Mouse (Mus musculus) small intestine, adult 2 months (tissue): Measurements from ENCODE around the gene Dnajc13. TPM values are rescaled to one million over a fixed set of nuclear protein-coding genes. Genes with fewer than 3 reads are reported as not detected.

Source experiments
- H3K27ac ChIP-seq: fragments of 200-500 bp; 2 replicates; pipeline ENCODE4 v1.5.1; 2012; ENCODE audit warnings: low read depth, low read length, control low read depth, inconsistent platforms; ENCODE audit not compliant: insufficient read depth
- H3K27me3 ChIP-seq: fragments of 200-500 bp; 2 replicates; pipeline ENCODE4 v1.6.1; 2012; ENCODE audit warnings: mild to moderate bottlenecking, moderate library complexity, low read length, inconsistent platforms; ENCODE audit not compliant: control insufficient read depth, insufficient read depth
- H3K36me3 ChIP-seq: fragments of 200-500 bp; 2 replicates; pipeline ENCODE4 v1.6.1; 2012; ENCODE audit warnings: mild to moderate bottlenecking, low read length, control low read depth, inconsistent platforms; ENCODE audit not compliant: control insufficient read depth, insufficient read depth
- H3K4me1 ChIP-seq: fragments of 200-500 bp; 2 replicates; pipeline ENCODE4 v1.6.1; 2012; ENCODE audit warnings: low read length, inconsistent platforms, mixed read lengths; ENCODE audit not compliant: control insufficient read depth, insufficient read depth, insufficient read length
- H3K4me3 ChIP-seq: fragments of 200-500 bp; 2 replicates; pipeline ENCODE4 v1.5.1; 2012; ENCODE audit warnings: low read depth, mild to moderate bottlenecking, control low read depth, inconsistent platforms, low read length, moderate library complexity
- CTCF ChIP-seq: fragments of 200-500 bp; IDR thresholded peaks from 2 replicates; pipeline ENCODE4 v1.5.1; 2012; ENCODE audit warnings: low read depth, mild to moderate bottlenecking, control low read depth, inconsistent platforms, low read length, moderate library complexity, mixed read lengths; ENCODE audit not compliant: insufficient replicate concordance, insufficient read length; ENCODE audit errors: extremely low read depth
- POLR2A ChIP-seq: fragments of 200-500 bp; IDR thresholded peaks from 2 replicates; pipeline ENCODE4 v1.6.1; 2012; ENCODE audit warnings: low read depth, mild to moderate bottlenecking, control low read depth, inconsistent platforms, low read length, moderate library complexity
- WGBS: fragments of 180-500 bp; shearing (Covaris S2); methylation state at CpG from one replicate; pipeline ENCODE4 v1.1.7; 2018; 5-methylcytosine and 5-hydroxymethylcytosine counted together
- polyA plus RNA-seq: library from polyadenylated mRNA; depleted of rRNA; stranded (reverse); fragments of >200 nt; gene quantifications from 2 replicates; pipeline ENCODE4 v1.2.3, GENCODE M21; 2012

Gene Dnajc13
- polyA plus RNA-seq, 1 experiment, result 58.5 TPM

DNA sequence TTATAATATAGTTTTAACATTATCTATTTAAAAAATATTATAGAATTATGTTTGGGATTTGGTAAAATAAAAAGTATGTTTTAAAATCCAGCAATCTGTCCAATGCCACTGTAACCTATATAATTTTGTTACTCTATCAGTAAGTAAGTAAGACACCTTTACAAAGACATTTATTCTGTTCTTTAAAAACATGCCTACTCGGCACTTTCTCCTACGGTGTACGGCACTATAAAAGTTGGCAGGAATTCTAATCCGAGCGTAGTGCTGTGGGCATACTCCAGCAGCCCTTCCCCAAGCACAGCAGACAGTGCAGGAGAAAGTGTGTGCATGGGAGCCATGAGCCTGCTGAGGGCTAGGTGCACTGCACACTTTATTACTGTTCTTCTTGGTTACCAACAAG, 75.7 kb downstream of the Dnajc13 start:
- Histone ChIP-seq H3K36me3 (peaks cover 62% of the 10 kb centered on the region), H3K4me3 (no peak overlapping the region), H3K4me1 (no peaks in the 10 kb centered on the region), H3K27me3 (no peaks in the 10 kb centered on the region), H3K27ac (no peak overlapping the region)
- 92% methylated on average over 5 of the region's 5 CpGs for WGBS
- TF ChIP-seq CTCF (no peak), POLR2A (no peak)

DNA sequence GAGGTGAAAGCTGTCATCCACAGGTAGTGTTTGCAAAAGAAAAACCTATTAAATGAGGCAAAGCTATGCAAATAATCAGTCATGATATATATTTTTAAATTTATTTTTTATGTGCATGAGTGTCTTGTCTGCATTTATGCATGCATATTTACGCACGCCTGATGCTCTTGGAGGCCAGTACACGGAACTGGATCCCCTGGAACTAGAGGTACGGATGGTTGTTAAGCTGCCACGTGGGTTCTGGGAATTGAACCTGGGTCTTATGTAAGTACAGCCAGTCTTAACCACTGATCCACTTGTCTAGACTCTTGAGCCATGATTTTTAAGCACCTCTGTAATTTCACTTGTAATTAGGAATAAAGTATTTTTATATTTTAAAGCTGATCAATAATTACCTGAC, 79.5 kb downstream of the Dnajc13 start:
- TF ChIP-seq POLR2A (no peak), CTCF (no peak)
- Histone ChIP-seq H3K4me1 (no peaks in the 10 kb centered on the region), H3K27ac (no peak overlapping the region), H3K4me3 (no peak overlapping the region), H3K27me3 (no peaks in the 10 kb centered on the region), H3K36me3 (peaks cover 64% of the 10 kb centered on the region)
- WGBS, result 95% methylated on average over 5 of the region's 5 CpGs

- peaks cover 63% of the 10 kb centered on the region for H3K36me3 ChIP-seq
These were observed 80.4 kb downstream of the Dnajc13 start for GRCm38 (mm10) chr9:104182328-104182727.

DNA sequence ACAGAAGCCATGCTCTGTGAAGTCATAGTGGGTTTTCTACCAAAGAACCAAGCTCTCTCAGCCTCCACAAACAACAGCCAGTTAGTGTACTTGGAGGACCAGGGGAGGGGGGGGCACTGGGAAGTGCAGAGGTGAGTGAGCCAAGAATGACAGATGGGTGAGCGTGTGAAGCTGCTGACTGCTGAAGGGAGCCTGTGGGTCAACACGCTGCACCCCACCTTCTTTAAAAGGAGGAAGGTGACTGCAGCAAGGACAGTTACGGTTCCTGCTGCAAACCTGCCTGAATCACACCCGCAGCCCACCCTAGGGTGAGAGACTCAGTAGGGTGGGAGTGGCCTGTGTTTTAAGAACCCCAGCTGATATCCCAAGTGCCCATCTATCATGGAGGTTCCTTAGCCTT, 81.1 kb downstream of the Dnajc13 start:
- no peaks in the 10 kb centered on the region for H3K4me1 ChIP-seq
- no peaks in the 10 kb centered on the region for H3K27me3 ChIP-seq
- TF ChIP-seq POLR2A (no peak), CTCF (no peak)
- no peak overlapping the region for H3K27ac ChIP-seq
- H3K4me3 ChIP-seq, result no peak overlapping the region
- peaks cover 61% of the 10 kb centered on the region for H3K36me3 ChIP-seq
- 95% methylated on average over 4 of the region's 4 CpGs for WGBS

More at GRCm38 (mm10) chr9:104182328-104182727, 80.4 kb downstream of the Dnajc13 start:
- H3K27ac ChIP-seq, result no peak overlapping the region
- H3K4me3 ChIP-seq, result no peak overlapping the region
- 98% methylated on average over 5 of the region's 5 CpGs for WGBS
- H3K27me3 ChIP-seq, result no peaks in the 10 kb centered on the region
- no peaks in the 10 kb centered on the region for H3K4me1 ChIP-seq
- TF ChIP-seq POLR2A (no peak), CTCF (no peak)

GRCm38 (mm10) chr9:104180046-104180445, 82.7 kb downstream of the Dnajc13 start:
- 96% methylated on average over 6 of the region's 6 CpGs for WGBS
- TF ChIP-seq POLR2A (no peak), CTCF (no peak)
- peaks cover 66% of the 10 kb centered on the region for H3K36me3 ChIP-seq

DNA sequence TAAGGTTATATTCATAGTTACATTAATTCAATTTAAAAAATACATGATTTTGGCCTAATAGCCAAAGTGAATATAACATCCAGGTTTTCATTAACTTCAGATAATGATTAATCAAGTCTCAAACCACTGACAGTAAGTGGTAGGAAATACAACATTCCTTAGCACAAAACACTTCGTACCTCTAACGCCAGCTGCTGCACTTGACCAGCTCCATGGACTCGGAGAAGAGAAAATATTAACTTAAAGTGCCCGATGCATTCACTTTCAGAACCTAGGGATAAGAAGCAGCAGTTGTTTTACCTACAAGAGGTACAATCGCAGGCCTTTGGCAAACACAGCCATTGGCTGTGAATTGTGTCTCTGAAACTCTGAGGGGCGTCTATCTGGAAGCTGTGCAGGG, 90.4 kb downstream of the Dnajc13 start:
- no peak overlapping the region for H3K4me3 ChIP-seq
- no peaks in the 10 kb centered on the region for H3K27me3 ChIP-seq
- TF ChIP-seq POLR2A, result no peak
- TF ChIP-seq CTCF, result no peak
- peaks cover 66% of the 10 kb centered on the region for H3K36me3 ChIP-seq
- no peak overlapping the region for H3K27ac ChIP-seq
- WGBS, result 91% methylated on average over 6 of the region's 6 CpGs
- no peaks in the 10 kb centered on the region for H3K4me1 ChIP-seq

More at GRCm38 (mm10) chr9:104180046-104180445, 82.7 kb downstream of the Dnajc13 start:
- no peak overlapping the region for H3K27ac ChIP-seq
- H3K27me3 ChIP-seq, result no peaks in the 10 kb centered on the region
- no peaks in the 10 kb centered on the region for H3K4me1 ChIP-seq
- no peak overlapping the region for H3K4me3 ChIP-seq

DNA sequence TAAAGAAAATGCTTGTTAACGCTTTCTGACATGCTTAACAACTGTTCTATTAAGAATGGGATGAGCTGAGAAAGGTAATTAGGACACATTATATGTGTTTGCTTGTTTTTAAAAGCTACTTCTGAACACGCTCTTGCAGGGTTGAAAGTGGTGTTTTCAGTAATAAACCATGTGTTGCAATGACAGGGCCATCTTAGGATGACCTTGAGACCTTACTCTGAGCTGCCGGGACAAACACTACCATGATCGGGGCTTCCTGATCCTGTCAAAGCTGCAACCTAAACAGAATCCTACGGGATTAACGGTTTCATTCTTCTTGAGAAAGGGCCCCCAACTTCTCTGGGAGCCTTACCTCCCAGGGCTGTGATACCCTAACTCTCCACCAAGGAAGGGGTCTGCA, 91.1 kb downstream of the Dnajc13 start:
- 86% methylated on average over 6 of the region's 6 CpGs for WGBS
- H3K27ac ChIP-seq, result no peak overlapping the region
- no peak overlapping the region for H3K4me3 ChIP-seq
- no peaks in the 10 kb centered on the region for H3K4me1 ChIP-seq
- no peaks in the 10 kb centered on the region for H3K27me3 ChIP-seq
- TF ChIP-seq POLR2A (no peak), CTCF (no peak)
- peaks cover 70% of the 10 kb centered on the region for H3K36me3 ChIP-seq
